Mouse (Mus musculus): Measurements from ENCODE around the gene Sucnr1.

- TF ChIP-seq POLR2A (IDR thresholded peaks at IDR 0.05; ENCODE audit: extremely low read depth, insufficient read depth, low read length) = no peak
- no peak for TF ChIP-seq CTCF (IDR thresholded peaks at IDR 0.05; ENCODE audit: low read depth, low read length)
Observed at GRCm38 (mm10) chr3:60078883-60079415, 2.7 kb upstream of the Sucnr1 start.

Measured in liver, adult 2 months (tissue).